Mouse (Mus musculus): ENCODE measurements around the gene Vmn1r1. TPM values are rescaled to one million over a fixed set of nuclear protein-coding genes. Genes with fewer than 3 reads are reported as not detected.

Gene Vmn1r1
- total RNA-seq (2023): not detected

DNA sequence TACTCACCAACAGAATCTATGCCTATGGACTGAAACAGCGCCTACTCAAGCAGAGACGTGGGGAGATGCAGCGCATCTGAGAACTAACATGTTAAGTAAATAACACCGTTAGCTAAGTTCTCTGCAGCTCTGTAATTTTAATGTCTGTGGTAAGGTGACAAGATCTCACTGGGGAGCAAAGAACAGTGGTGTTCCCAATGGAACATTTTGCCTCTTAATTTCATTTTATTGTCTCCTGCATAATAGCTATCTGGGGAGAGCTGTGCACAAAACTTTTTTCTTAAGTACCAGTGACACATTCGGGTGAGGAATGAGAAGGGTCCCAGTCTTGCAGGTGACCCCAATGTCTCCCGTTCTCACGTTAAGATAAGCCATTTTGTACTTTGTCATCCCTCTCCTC, at the start of gene Vmn1r1:
Gene Vmn1r1 (minus strand): TSS at position 101 of the 400 bp plus-strand sequence.

DNA sequence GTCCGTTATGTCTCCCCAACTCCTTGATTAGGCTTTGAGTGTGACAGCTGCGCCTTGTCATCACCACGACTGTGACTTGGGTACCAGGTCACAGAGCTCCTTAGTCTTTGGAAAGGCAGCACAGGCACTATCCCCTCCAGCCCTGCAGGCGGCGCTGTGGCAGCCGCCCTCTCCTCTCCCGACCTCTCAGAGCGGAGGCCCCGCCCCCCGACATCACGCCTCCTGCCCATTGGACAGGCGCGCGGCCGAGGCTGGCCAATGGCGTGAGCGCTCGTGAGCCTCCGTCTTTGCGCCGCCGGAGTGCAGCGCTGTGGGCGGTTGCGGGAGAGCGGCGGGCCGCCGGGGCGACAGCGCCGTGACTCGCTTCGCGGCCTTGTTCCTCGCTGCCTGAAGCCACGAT, 39.8 kb downstream of the Vmn1r1 start, which contains the start of gene Srp9:
Gene Srp9 (plus strand): TSS at position 232 of the 400 bp plus-strand sequence.

Other genes starting within 250 kb of the Vmn1r1 start
- under 1 TPM; 0.09 to 0.53 TPM for gene Enah, start 144.5 kb downstream of the Vmn1r1 start, total RNA-seq (2023)
- 10 to 100 TPM; 61.8 to 66.1 TPM for gene Srp9, start 39.7 kb downstream of the Vmn1r1 start, total RNA-seq (2023)
- gene Degs1, start 118.3 kb upstream of the Vmn1r1 start, total RNA-seq (2023): 10 to 100 TPM; 58.7 to 60.4 TPM
- 10 to 100 TPM; 28.5 to 28.8 TPM for gene Fbxo28, start 177.1 kb upstream of the Vmn1r1 start, total RNA-seq (2023)
- gene Trp53bp2, start 244.7 kb upstream of the Vmn1r1 start, total RNA-seq (2023): 10 to 100 TPM; 19.6 to 23.1 TPM

Data from B cell, adult 67 days (primary cell).